11 mouse cellular contexts compared by ENCODE assay signal in the genomic region with DNA sequence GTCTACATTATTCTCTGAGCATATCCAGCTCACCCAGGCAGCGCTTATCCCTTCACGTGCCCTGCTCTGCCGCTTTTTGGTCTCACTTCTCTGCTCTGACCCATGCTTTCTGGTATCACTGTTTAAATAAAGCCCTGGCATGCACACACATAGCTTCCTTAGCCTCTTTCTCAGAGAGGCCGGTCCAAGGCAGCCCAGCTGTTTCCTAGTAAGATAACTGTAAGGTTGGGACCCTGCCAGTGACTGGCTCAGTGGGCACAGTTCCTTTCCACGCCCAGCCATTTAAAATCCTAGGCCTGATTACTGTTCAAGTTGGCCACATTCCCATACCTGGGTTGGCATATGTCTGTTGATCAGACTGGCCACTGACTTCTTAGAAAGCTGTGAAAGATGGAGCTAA.
DNase-seq lines count a peak whose midpoint lies in the region; ATAC-seq and TF ChIP-seq lines count a peak whose summit lies in the region.
"Had no signal": no experiment of that assay in that cellular context is flagged by ENCODE, and none has a peak within 500 bp of the region (broad histone marks: within the 10 kb centered on the region; RNA-seq: fewer than 3 reads in every experiment).

No protein-coding gene starts in this region.

- no peaks in the 10 kb centered on the region for H3K27me3 ChIP-seq in midbrain, postnatal 0 days (ENCODE audit: insufficient read depth, low read length)
- H3K27me3 ChIP-seq in midbrain, embryonic 16.5 days (ENCODE audit: control insufficient read depth, insufficient read depth, low read depth, low read length) = no peaks in the 10 kb centered on the region
- H3K27me3 ChIP-seq in stomach, postnatal 0 days (ENCODE audit: control insufficient read depth, insufficient read depth, low read length) = no peaks in the 10 kb centered on the region

- no peak overlapping the region for H3K4me2 ChIP-seq in midbrain, postnatal 0 days (ENCODE audit: low read depth, low read length, poor library complexity, severe bottlenecking)
- H3K4me2 ChIP-seq in midbrain, embryonic 16.5 days (ENCODE audit: low read length) = no peak overlapping the region
- no peak overlapping the region for H3K4me2 ChIP-seq in stomach, postnatal 0 days (replicated peaks; ENCODE audit: low read depth)
- H3K4me2 ChIP-seq: neural tube, embryonic 12.5 days had no signal

- H3K36me3 ChIP-seq in midbrain, postnatal 0 days (ENCODE audit: insufficient read depth, low read length) = no peaks in the 10 kb centered on the region
- no peaks in the 10 kb centered on the region for H3K36me3 ChIP-seq in midbrain, embryonic 16.5 days (ENCODE audit: control insufficient read depth, insufficient read depth, low read length)
- H3K36me3 ChIP-seq in stomach, postnatal 0 days (ENCODE audit: control insufficient read depth, insufficient read depth, low read length) = no peaks in the 10 kb centered on the region
- H3K36me3 ChIP-seq: neural tube, embryonic 12.5 days had no signal

- peak; percentile 82 to 85 for DNase-seq in cerebellum, postnatal 10 days
- DNase-seq in cerebellum, adult 9-11 months = no peak
- DNase-seq in midbrain, postnatal 0 days (ENCODE audit: low spot score) = peak; percentile 80
- DNase-seq in kidney, postnatal 4 days = peak; percentile 39 to 60
- DNase-seq in stomach, postnatal 0 days (ENCODE audit: low spot score) = peak; percentile 77
- no peak for DNase-seq in gastrocnemius, adult 2 months
- DNase-seq in left cerebral cortex, postnatal 10 days (ENCODE audit: extremely low spot score in 1 of 2, low spot score in 2 of 2) = no peak
- DNase-seq: gastrocnemius, postnatal 25 days; liver had no signal

- TF ChIP-seq CTCF in midbrain, postnatal 0 days (IDR thresholded peaks at IDR 0.05) = no peak
- no peak for TF ChIP-seq CTCF in stomach, postnatal 0 days (IDR thresholded peaks at IDR 0.05; ENCODE audit: low read depth)
- TF ChIP-seq CTCF in gastrocnemius, adult 2 months (IDR thresholded peaks at IDR 0.05) = no peak

- H3K9ac ChIP-seq in midbrain, postnatal 0 days (replicated peaks; ENCODE audit: low read length, poor library complexity, severe bottlenecking) = no peak overlapping the region
- no peak overlapping the region for H3K9ac ChIP-seq in midbrain, embryonic 16.5 days (ENCODE audit: low read depth, low read length)
- no peak overlapping the region for H3K9ac ChIP-seq in stomach, postnatal 0 days (ENCODE audit: low read length)
- H3K9ac ChIP-seq: neural tube, embryonic 12.5 days had no signal

- no peak overlapping the region for H3K4me3 ChIP-seq in midbrain, postnatal 0 days (ENCODE audit: low read depth, low read length)
- H3K4me3 ChIP-seq in midbrain, embryonic 16.5 days (ENCODE audit: low read depth, low read length) = no peak overlapping the region
- no peak overlapping the region for H3K4me3 ChIP-seq in stomach, postnatal 0 days (ENCODE audit: low read depth, low read length)
- H3K4me3 ChIP-seq in gastrocnemius, adult 2 months = no peak overlapping the region
- H3K4me3 ChIP-seq: neural tube, embryonic 12.5 days had no signal

- H3K27ac ChIP-seq in midbrain, postnatal 0 days (ENCODE audit: low read depth, low read length) = no peak overlapping the region
- H3K27ac ChIP-seq in midbrain, embryonic 16.5 days (ENCODE audit: low read length) = no peak overlapping the region
- no peak overlapping the region for H3K27ac ChIP-seq in stomach, postnatal 0 days (replicated peaks)
- no peak overlapping the region for H3K27ac ChIP-seq in gastrocnemius, adult 2 months
- H3K27ac ChIP-seq: neural tube, embryonic 12.5 days had no signal

- no peak for ATAC-seq in midbrain, postnatal 0 days (ENCODE audit: low FRiP score)
- ATAC-seq in midbrain, embryonic 16.5 days = no peak
- ATAC-seq in stomach, postnatal 0 days (ENCODE audit: low FRiP score, low TSS enrichment) = peak; percentile 73

- WGBS in midbrain, postnatal 0 days = 66% methylated on average over 5 of the region's 5 CpGs
- 72% methylated on average over 5 of the region's 5 CpGs for WGBS in midbrain, embryonic 16.5 days
- WGBS in stomach, postnatal 0 days = 49% methylated on average over 5 of the region's 5 CpGs

- no peaks in the 10 kb centered on the region for H3K9me3 ChIP-seq in midbrain, postnatal 0 days (ENCODE audit: low read length)
- H3K9me3 ChIP-seq in midbrain, embryonic 16.5 days (replicated peaks; ENCODE audit: control insufficient read depth, low read length, poor library complexity, severe bottlenecking) = no peaks in the 10 kb centered on the region
- no peaks in the 10 kb centered on the region for H3K9me3 ChIP-seq in stomach, postnatal 0 days (ENCODE audit: control insufficient read depth, low read length)
- H3K9me3 ChIP-seq: neural tube, embryonic 12.5 days had no signal

- peaks cover 6% of the 10 kb centered on the region; the same call in 1 of the 2 replicates for H3K4me1 ChIP-seq in midbrain, postnatal 0 days (ENCODE audit: insufficient read depth, low read length)
- peaks cover 7% of the 10 kb centered on the region for H3K4me1 ChIP-seq in midbrain, embryonic 16.5 days (ENCODE audit: control insufficient read depth, insufficient read depth, low read length)
- H3K4me1 ChIP-seq in stomach, postnatal 0 days (replicated peaks; ENCODE audit: control insufficient read depth, insufficient read depth) = peaks cover 2% of the 10 kb centered on the region; the same call in 1 of the 2 replicates

- TF ChIP-seq EP300 in stomach, postnatal 0 days (optimal IDR thresholded peaks at IDR 0.05) = no peak

- intact Hi-C loops in gastrocnemius, adult 2 months (cut with DNase I) = no loop called here
- intact Hi-C loops in left cerebral cortex, postnatal 10 days (cut with DNase I) = no loop called here

Comparison
In these comparisons a context has a peak if more than half of its experiments do, and no peak if none do; other contexts are left out.
1. DNase-seq: peak in cerebellum, postnatal 10 days (2 of 2), midbrain, postnatal 0 days (single experiment), kidney, postnatal 4 days (2 of 2) and stomach, postnatal 0 days (single experiment); none in cerebellum, adult 9-11 months (single experiment), gastrocnemius, adult 2 months (single experiment) and left cerebral cortex, postnatal 10 days (0 of 2).